Mouse (Mus musculus) gastrocnemius, adult 2 months (tissue): ENCODE measurements at regions not wholly inside any gene's neighbourhood (a gene's known extent, or its start where the extent isn't known, plus 50 kb on each side); places are given as distances from the start of the nearest gene placed in this dataset.
A peak's percentile ranks its signal among the peaks of the same experiment; 100 is the strongest.

Source experiments
- DNase-seq: peaks from one replicate; pipeline ENCODE4 v3.0.0; 2022
- H3K27ac ChIP-seq: fragments of 200-600 bp; 2 replicates; pipeline ENCODE4 v1.8.1; 2022; ENCODE audit warnings: mild to moderate bottlenecking
- H3K4me3 ChIP-seq: fragments of 200-600 bp; 2 replicates; pipeline ENCODE4 v1.8.1; 2022; ENCODE audit warnings: mild to moderate bottlenecking, moderate library complexity
- CTCF ChIP-seq: fragments of 200-600 bp; IDR thresholded peaks from 2 replicates; pipeline ENCODE4 v1.8.1; 2022; ENCODE audit warnings: antibody characterized with exemption, mild to moderate bottlenecking, moderate library complexity
- intact Hi-C: fragments of 180-260 bp; cut with DNase I; formaldehyde crosslinking; loops from one replicate; pipeline ENCODE4 v1.15.1; 2025

- Histone ChIP-seq H3K4me3 (no peak overlapping the region), H3K27ac (no peak overlapping the region)
- peak; percentile 25; the same call in 1 of the 2 replicates for TF ChIP-seq CTCF
- DNase-seq, result no peak
- intact Hi-C loops, result no loop called here
Measured at GRCm38 (mm10) chr2:136449265-136449664, 52.4 kb upstream of the Ankef1 start.
